Mouse (Mus musculus): ENCODE measurements around the gene 2310034G01Rik. TPM values are rescaled to one million over a fixed set of nuclear protein-coding genes. Genes with fewer than 3 reads are reported as not detected.

The 2310034G01Rik gene
- polyA plus RNA-seq, 1 experiment from 2014 or later = 3.1 TPM

GRCm38 (mm10) chr19:46304908-46305333 is 45.2 kb downstream of the 2310034G01Rik start:
- WGBS = under 1% methylated on average over 34 of the region's 34 CpGs
- peak overlapping the region; percentile 65 for H3K4me2 ChIP-seq (ENCODE audit: low read length)
- ATAC-seq (ENCODE audit: low FRiP score, low TSS enrichment) (peak; percentile 37; the same call in 1 of the 2 replicates), DNase-seq (peak; percentile 35)
- peaks cover 24% of the 10 kb centered on the region; the same call in 1 of the 2 replicates for H3K27me3 ChIP-seq (ENCODE audit: control insufficient read depth, insufficient read depth, low read length)
- H3K4me3 ChIP-seq (replicated peaks; ENCODE audit: low read depth, low read length) = peak overlapping the region; percentile 42
- no peaks in the 10 kb centered on the region for H3K36me3 ChIP-seq (ENCODE audit: control insufficient read depth, insufficient read depth, low read length)
- no peak overlapping the region for H3K27ac ChIP-seq (replicated peaks; ENCODE audit: low read depth, low read length)
- H3K9ac ChIP-seq (replicated peaks; ENCODE audit: low read length) = peak overlapping the region; percentile 42; the same call in 1 of the 2 replicates
- H3K4me1 ChIP-seq (ENCODE audit: control insufficient read depth, insufficient read depth, low read length) = peaks cover 14% of the 10 kb centered on the region
- H3K9me3 ChIP-seq (ENCODE audit: control insufficient read depth, low read length) = no peaks in the 10 kb centered on the region

- Histone ChIP-seq H3K4me1 (ENCODE audit: control insufficient read depth, insufficient read depth, low read length) (peaks cover 14% of the 10 kb centered on the region), H3K4me3 (replicated peaks; ENCODE audit: low read depth, low read length) (peak within 1 kb of the TSS; percentile 42), H3K4me2 (ENCODE audit: low read length) (peak within 1 kb of the TSS; percentile 65), H3K36me3 (ENCODE audit: control insufficient read depth, insufficient read depth, low read length) (no peaks in the 10 kb centered on the region), H3K9ac (replicated peaks; ENCODE audit: low read length) (peak within 1 kb of the TSS; percentile 42; the same call in 1 of the 2 replicates), H3K27ac (replicated peaks; ENCODE audit: low read depth, low read length) (no peak within 1 kb of the TSS), H3K9me3 (ENCODE audit: control insufficient read depth, low read length) (no peaks in the 10 kb centered on the region), H3K27me3 (ENCODE audit: control insufficient read depth, insufficient read depth, low read length) (peaks cover 24% of the 10 kb centered on the region; the same call in 1 of the 2 replicates)
- DNase-seq (peak; percentile 90), ATAC-seq (ENCODE audit: low FRiP score, low TSS enrichment) (peak; percentile 72)
- WGBS = under 1% methylated on average over 39 of the region's 39 CpGs
Observed at GRCm38 (mm10) chr19:46304216-46304841, 45.8 kb downstream of the 2310034G01Rik start, which contains the start of gene Nfkb2. Gene Nfkb2, plus strand, starts transcription at chr19:46304320.

- Histone ChIP-seq H3K4me3 (replicated peaks; ENCODE audit: low read depth, low read length) (peak overlapping the region; percentile 42; the same call in 1 of the 2 replicates), H3K36me3 (ENCODE audit: control insufficient read depth, insufficient read depth, low read length) (no peaks in the 10 kb centered on the region), H3K9ac (replicated peaks; ENCODE audit: low read length) (no peak overlapping the region), H3K27ac (replicated peaks; ENCODE audit: low read depth, low read length) (no peak overlapping the region), H3K4me2 (ENCODE audit: low read length) (peak overlapping the region; percentile 65), H3K9me3 (ENCODE audit: control insufficient read depth, low read length) (no peaks in the 10 kb centered on the region), H3K4me1 (ENCODE audit: control insufficient read depth, insufficient read depth, low read length) (peaks cover 14% of the 10 kb centered on the region), H3K27me3 (ENCODE audit: control insufficient read depth, insufficient read depth, low read length) (peaks cover 24% of the 10 kb centered on the region; the same call in 1 of the 2 replicates)
- no peak for ATAC-seq (ENCODE audit: low FRiP score, low TSS enrichment)
- 56% methylated on average over 18 of the region's 18 CpGs for WGBS
- DNase-seq = no peak
Observed at GRCm38 (mm10) chr19:46303251-46304215, 46.6 kb downstream of the 2310034G01Rik start.

- WGBS = 90% methylated on average over 4 of the region's 4 CpGs
Observed at GRCm38 (mm10) chr19:46302551-46302950, 47.6 kb downstream of the 2310034G01Rik start.

GRCm38 (mm10) chr19:46300294-46301045 is 49.6 kb downstream of the 2310034G01Rik start:
- no peak for DNase-seq
- 43% methylated on average over 8 of the region's 8 CpGs for WGBS

More at GRCm38 (mm10) chr19:46302551-46302950, 47.6 kb downstream of the 2310034G01Rik start:
- no peaks in the 10 kb centered on the region for H3K9me3 ChIP-seq (ENCODE audit: control insufficient read depth, low read length)
- no peak for DNase-seq
- H3K4me1 ChIP-seq (ENCODE audit: control insufficient read depth, insufficient read depth, low read length) = peaks cover 14% of the 10 kb centered on the region
- no peak overlapping the region for H3K4me2 ChIP-seq (ENCODE audit: low read length)
- no peak for ATAC-seq (ENCODE audit: low FRiP score, low TSS enrichment)
- no peak overlapping the region for H3K9ac ChIP-seq (replicated peaks; ENCODE audit: low read length)
- no peak overlapping the region for H3K4me3 ChIP-seq (replicated peaks; ENCODE audit: low read depth, low read length)
- peaks cover 14% of the 10 kb centered on the region; the same call in 1 of the 2 replicates for H3K27me3 ChIP-seq (ENCODE audit: control insufficient read depth, insufficient read depth, low read length)
- H3K36me3 ChIP-seq (ENCODE audit: control insufficient read depth, insufficient read depth, low read length) = no peaks in the 10 kb centered on the region
- no peak overlapping the region for H3K27ac ChIP-seq (replicated peaks; ENCODE audit: low read depth, low read length)

More at GRCm38 (mm10) chr19:46300294-46301045, 49.6 kb downstream of the 2310034G01Rik start:
- H3K9me3 ChIP-seq (ENCODE audit: control insufficient read depth, low read length) = no peaks in the 10 kb centered on the region
- H3K27me3 ChIP-seq (ENCODE audit: control insufficient read depth, insufficient read depth, low read length) = peaks cover 5% of the 10 kb centered on the region; the same call in 1 of the 2 replicates
- peaks cover 10% of the 10 kb centered on the region for H3K4me1 ChIP-seq (ENCODE audit: control insufficient read depth, insufficient read depth, low read length)
- no peak overlapping the region for H3K4me2 ChIP-seq (ENCODE audit: low read length)
- no peak for ATAC-seq (ENCODE audit: low FRiP score, low TSS enrichment)
- no peaks in the 10 kb centered on the region for H3K36me3 ChIP-seq (ENCODE audit: control insufficient read depth, insufficient read depth, low read length)
- no peak overlapping the region for H3K9ac ChIP-seq (replicated peaks; ENCODE audit: low read length)
- H3K27ac ChIP-seq (replicated peaks; ENCODE audit: low read depth, low read length) = no peak overlapping the region
- no peak overlapping the region for H3K4me3 ChIP-seq (replicated peaks; ENCODE audit: low read depth, low read length)

MicroRNA genes within 50 kb of the gene (microRNA counts, 519-probe panel; counts per million panel counts)
- not detected for microRNA mmu-miR-146b

Small RNA genes within 50 kb of the gene (microRNA-seq; reads per million reads assigned to microRNA genes)
- gene Mir146b = 1.6 reads per million, percentile 6 among the genes with 10 or more reads in this experiment

Other genes with a start within 250 kb of the 2310034G01Rik start
- gene Elovl3, start 218.4 kb downstream of the 2310034G01Rik start, polyA plus RNA-seq (2014; fragmentation: Nextera tagmentation; extraction: Ambion mirVana) = 0.47 and 0.76 TPM in 2 replicates
- 3.6 and 3.9 TPM in 2 replicates for gene Pitx3, start 202.0 kb downstream of the 2310034G01Rik start, polyA plus RNA-seq (2014; fragmentation: Nextera tagmentation; extraction: Ambion mirVana)
- 55.2 and 71.8 TPM in 2 replicates for gene Gbf1, start 197.8 kb downstream of the 2310034G01Rik start, polyA plus RNA-seq (2014; fragmentation: Nextera tagmentation; extraction: Ambion mirVana)
- 1.6 and 2.1 TPM in 2 replicates for gene Nfkb2, start 46.0 kb downstream of the 2310034G01Rik start, polyA plus RNA-seq (2014; fragmentation: Nextera tagmentation; extraction: Ambion mirVana)
- 112 and 144 TPM in 2 replicates for gene Psd, start 23.1 kb downstream of the 2310034G01Rik start, polyA plus RNA-seq (2014; fragmentation: Nextera tagmentation; extraction: Ambion mirVana)
- gene Fbxl15, start 22.1 kb downstream of the 2310034G01Rik start, polyA plus RNA-seq (2014; fragmentation: Nextera tagmentation; extraction: Ambion mirVana) = 45.8 and 53.5 TPM in 2 replicates
- 300 and 307 TPM in 2 replicates for gene Cuedc2, start 11.6 kb downstream of the 2310034G01Rik start, polyA plus RNA-seq (2014; fragmentation: Nextera tagmentation; extraction: Ambion mirVana)
- 7.2 and 7.7 TPM in 2 replicates for gene Mfsd13a, start 9.2 kb downstream of the 2310034G01Rik start, polyA plus RNA-seq (2014; fragmentation: Nextera tagmentation; extraction: Ambion mirVana)
- gene Actr1a, start 45.4 kb upstream of the 2310034G01Rik start, polyA plus RNA-seq (2014; fragmentation: Nextera tagmentation; extraction: Ambion mirVana) = 320 and 379 TPM in 2 replicates
- 22.0 and 29.1 TPM in 2 replicates for gene Sufu, start 46.6 kb upstream of the 2310034G01Rik start, polyA plus RNA-seq (2014; fragmentation: Nextera tagmentation; extraction: Ambion mirVana)
- gene Trim8, start 151.4 kb upstream of the 2310034G01Rik start, polyA plus RNA-seq (2014; fragmentation: Nextera tagmentation; extraction: Ambion mirVana) = 36.5 and 38.5 TPM in 2 replicates
- gene Arl3, start 222.9 kb upstream of the 2310034G01Rik start, polyA plus RNA-seq (2014; fragmentation: Nextera tagmentation; extraction: Ambion mirVana) = 134 and 200 TPM in 2 replicates
- 7.3 and 10.2 TPM in 2 replicates for gene Sfxn2, start 223.1 kb upstream of the 2310034G01Rik start, polyA plus RNA-seq (2014; fragmentation: Nextera tagmentation; extraction: Ambion mirVana)
- gene Wbp1l, start 248.8 kb upstream of the 2310034G01Rik start, polyA plus RNA-seq (2014; fragmentation: Nextera tagmentation; extraction: Ambion mirVana) = 27.5 and 33.8 TPM in 2 replicates